Mouse (Mus musculus): ENCODE measurements around the gene Gm21974. TPM values are rescaled to one million over a fixed set of nuclear protein-coding genes. Genes with fewer than 3 reads are reported as not detected.
"Not testable (repeated sequence)": the region's sequence is repeated elsewhere in the genome, so short reads cannot be mapped to it uniquely, and the experiment has no call there.

Gm21974 gene
- not detected for polyA plus RNA-seq (2017; shearing (Covaris generic))

- peak; percentile 91 for ATAC-seq
Measured at GRCm38 (mm10) chr7:127895442-127895841, at the start of gene Gm21974, which contains the start of gene Vkorc1. Gene Gm21974, minus strand, starts transcription at chr7:127895454. Gene Vkorc1, minus strand, starts transcription at chr7:127895617.

GRCm38 (mm10) chr7:127944614-127945013 lies 49.4 kb upstream of the Gm21974 start:
- no peak for ATAC-seq

- ATAC-seq = not testable (repeated sequence)
Measured at GRCm38 (mm10) chr7:127942097-127942496, 46.8 kb upstream of the Gm21974 start.

- no peak for ATAC-seq
Measured at GRCm38 (mm10) chr7:127936216-127936884, 41.1 kb upstream of the Gm21974 start.

- peak; percentile 34 for ATAC-seq
Measured at GRCm38 (mm10) chr7:127935748-127936159, 40.5 kb upstream of the Gm21974 start.

- ATAC-seq = peak; percentile 97
Measured at GRCm38 (mm10) chr7:127935028-127935722, 39.9 kb upstream of the Gm21974 start.

GRCm38 (mm10) chr7:127934075-127934474 lies 38.8 kb upstream of the Gm21974 start:
- ATAC-seq = no peak

- ATAC-seq = no peak
Measured at GRCm38 (mm10) chr7:127932273-127933031, 37.2 kb upstream of the Gm21974 start.

GRCm38 (mm10) chr7:127931351-127932135 lies 36.3 kb upstream of the Gm21974 start:
- no peak for ATAC-seq

- no peak for ATAC-seq
Measured at GRCm38 (mm10) chr7:127930636-127931035, 35.4 kb upstream of the Gm21974 start.

GRCm38 (mm10) chr7:127929923-127930322 lies 34.7 kb upstream of the Gm21974 start, which contains the start of gene Prss8:
Gene Prss8, minus strand, starts transcription at chr7:127930104.
- no peak for ATAC-seq

GRCm38 (mm10) chr7:127928596-127928995 lies 33.3 kb upstream of the Gm21974 start:
- ATAC-seq = no peak

GRCm38 (mm10) chr7:127927726-127928125 lies 32.5 kb upstream of the Gm21974 start:
- no peak for ATAC-seq

- no peak for ATAC-seq
Measured at GRCm38 (mm10) chr7:127926846-127927245, 31.6 kb upstream of the Gm21974 start.

- no peak for ATAC-seq
Measured at GRCm38 (mm10) chr7:127926066-127926465, 30.8 kb upstream of the Gm21974 start.

- ATAC-seq = no peak
Measured at GRCm38 (mm10) chr7:127925252-127925651, 30.0 kb upstream of the Gm21974 start.

GRCm38 (mm10) chr7:127923714-127924113 lies 28.5 kb upstream of the Gm21974 start:
- ATAC-seq = no peak

- peak; percentile 87 for ATAC-seq
Measured at GRCm38 (mm10) chr7:127922451-127923275, 27.4 kb upstream of the Gm21974 start.

- ATAC-seq = no peak
Measured at GRCm38 (mm10) chr7:127921516-127921915, 26.3 kb upstream of the Gm21974 start.

- no peak for ATAC-seq
Measured at GRCm38 (mm10) chr7:127919290-127919689, 24.0 kb upstream of the Gm21974 start.

- no peak for ATAC-seq
Measured at GRCm38 (mm10) chr7:127918203-127918602, 22.9 kb upstream of the Gm21974 start.
